Mouse (Mus musculus) erythroblast, embryonic 14.5 days (primary cell): ENCODE data around the gene Tmem107. TPM values are rescaled to one million over a fixed set of nuclear protein-coding genes. Genes with fewer than 3 reads are reported as not detected.

ENCODE experiments used
- H3K27me3 ChIP-seq: 2 replicates; pipeline ENCODE4 v1.6.1; 2012; ENCODE audit warnings: inconsistent platforms; ENCODE audit not compliant: control insufficient read depth
- H3K36me3 ChIP-seq: 2 replicates; pipeline ENCODE4 v1.6.1; 2012; ENCODE audit warnings: mild to moderate bottlenecking, inconsistent platforms; ENCODE audit not compliant: control insufficient read depth
- H3K4me1 ChIP-seq: 2 replicates; pipeline ENCODE4 v1.6.1; 2012; ENCODE audit warnings: inconsistent platforms; ENCODE audit not compliant: control insufficient read depth
- H3K4me3 ChIP-seq: replicated peaks from 2 replicates; pipeline ENCODE3; 2012; ENCODE audit warnings: moderate library complexity, mild to moderate bottlenecking, inconsistent platforms
- H3K9me3 ChIP-seq: 2 replicates; pipeline ENCODE4 v1.6.1; 2012; ENCODE audit warnings: low read length, inconsistent platforms, mixed read lengths; ENCODE audit not compliant: control insufficient read depth
- GATA1 ChIP-seq: IDR thresholded peaks from 2 replicates; pipeline ENCODE4 v1.6.1; 2012; ENCODE audit warnings: low read length, inconsistent platforms, mixed read lengths
- TAL1 ChIP-seq: IDR thresholded peaks from 3 replicates; pipeline ENCODE4 v1.6.1; 2012; ENCODE audit warnings: low read length, inconsistent platforms, mixed read lengths
- polyA plus RNA-seq: library from polyadenylated mRNA; stranded (reverse); fragments of >175 nt; gene quantifications from 2 replicates; pipeline ENCODE4 v1.2.3, GENCODE M21; 2012

Tmem107 gene
- polyA plus RNA-seq, 1 experiment = 10.0 TPM

- Histone ChIP-seq H3K9me3 (no peaks in the 10 kb centered on the region), H3K4me3 (peak overlapping the region; percentile 77), H3K36me3 (peaks cover 19% of the 10 kb centered on the region), H3K4me1 (peaks cover 57% of the 10 kb centered on the region), H3K27me3 (no peaks in the 10 kb centered on the region)
- TF ChIP-seq GATA1 = no peak
- TF ChIP-seq TAL1 = no peak
These were observed 12.3 kb upstream of the Tmem107 start for GRCm38 (mm10) chr11:69058265-69058664.

- Histone ChIP-seq H3K9me3 (no peaks in the 10 kb centered on the region), H3K4me1 (peaks cover 57% of the 10 kb centered on the region), H3K4me3 (peak overlapping the region; percentile 77), H3K36me3 (peaks cover 13% of the 10 kb centered on the region), H3K27me3 (no peaks in the 10 kb centered on the region)
- TF ChIP-seq TAL1 (no peak), GATA1 (no peak)
These were observed 11.8 kb upstream of the Tmem107 start for GRCm38 (mm10) chr11:69058729-69059356.

GRCm38 (mm10) chr11:69059357-69059974 lies 11.1 kb upstream of the Tmem107 start, which contains the start of gene Borcs6:
Gene Borcs6, plus strand, starts transcription at chr11:69059717.
- H3K4me1 ChIP-seq = peaks cover 60% of the 10 kb centered on the region
- H3K4me3 ChIP-seq = peak within 1 kb of the TSS; percentile 77
- peaks cover 7% of the 10 kb centered on the region for H3K36me3 ChIP-seq
- TF ChIP-seq GATA1 (no peak), TAL1 (no peak)
- no peaks in the 10 kb centered on the region for H3K27me3 ChIP-seq
- no peaks in the 10 kb centered on the region for H3K9me3 ChIP-seq

GRCm38 (mm10) chr11:69059975-69060411 lies 10.6 kb upstream of the Tmem107 start:
- Histone ChIP-seq H3K9me3 (no peaks in the 10 kb centered on the region), H3K4me3 (peak overlapping the region; percentile 77), H3K27me3 (no peaks in the 10 kb centered on the region), H3K4me1 (peaks cover 64% of the 10 kb centered on the region), H3K36me3 (peaks cover 6% of the 10 kb centered on the region)
- no peak for TF ChIP-seq GATA1
- no peak for TF ChIP-seq TAL1

GRCm38 (mm10) chr11:69060448-69061254 lies 10.0 kb upstream of the Tmem107 start:
- H3K4me3 ChIP-seq = peak overlapping the region; percentile 77
- H3K4me1 ChIP-seq = peaks cover 63% of the 10 kb centered on the region
- no peaks in the 10 kb centered on the region for H3K9me3 ChIP-seq
- TF ChIP-seq GATA1 (no peak), TAL1 (no peak)
- H3K27me3 ChIP-seq = no peaks in the 10 kb centered on the region
- no peaks in the 10 kb centered on the region for H3K36me3 ChIP-seq

GRCm38 (mm10) chr11:69061255-69061912 lies 9.2 kb upstream of the Tmem107 start:
- TF ChIP-seq GATA1 (no peak), TAL1 (no peak)
- peaks cover 71% of the 10 kb centered on the region for H3K4me1 ChIP-seq
- no peaks in the 10 kb centered on the region for H3K36me3 ChIP-seq

GRCm38 (mm10) chr11:69062194-69062760 lies 8.3 kb upstream of the Tmem107 start:
- Histone ChIP-seq H3K4me1 (peaks cover 80% of the 10 kb centered on the region), H3K36me3 (no peaks in the 10 kb centered on the region), H3K27me3 (no peaks in the 10 kb centered on the region), H3K9me3 (no peaks in the 10 kb centered on the region), H3K4me3 (peak overlapping the region; percentile 80)
- no peak for TF ChIP-seq GATA1
- TF ChIP-seq TAL1 = no peak

More at GRCm38 (mm10) chr11:69061255-69061912, 9.2 kb upstream of the Tmem107 start:
- no peaks in the 10 kb centered on the region for H3K27me3 ChIP-seq
- peak overlapping the region; percentile 77 for H3K4me3 ChIP-seq
- no peaks in the 10 kb centered on the region for H3K9me3 ChIP-seq

- peaks cover 82% of the 10 kb centered on the region for H3K4me1 ChIP-seq
- TF ChIP-seq TAL1 (no peak), GATA1 (no peak)
These were observed 7.8 kb upstream of the Tmem107 start for GRCm38 (mm10) chr11:69062761-69063224.

More at GRCm38 (mm10) chr11:69062761-69063224, 7.8 kb upstream of the Tmem107 start:
- Histone ChIP-seq H3K4me3 (peak overlapping the region; percentile 80), H3K9me3 (no peaks in the 10 kb centered on the region), H3K27me3 (no peaks in the 10 kb centered on the region), H3K36me3 (no peaks in the 10 kb centered on the region)
